Comparison of ENCODE assay signal across 21 mouse cellular contexts in genomic region chr4:57789118-57789517, GRCm38 (mm10).
A peak's percentile ranks its signal among the peaks of the same experiment; 100 is the strongest.
DNase-seq lines count a peak whose midpoint lies in the region; ATAC-seq and TF ChIP-seq lines count a peak whose summit lies in the region.
"Had no signal": no experiment of that assay in that cellular context is flagged by ENCODE, and none has a peak within 500 bp of the region (broad histone marks: within the 10 kb centered on the region; RNA-seq: fewer than 3 reads in every experiment).

No protein-coding gene starts in this region.

- no peaks in the 10 kb centered on the region for H3K9me3 ChIP-seq in heart, embryonic 13.5 days
- no peaks in the 10 kb centered on the region for H3K9me3 ChIP-seq in hindbrain, embryonic 10.5 days
- no peaks in the 10 kb centered on the region for H3K9me3 ChIP-seq in hindbrain, embryonic 16.5 days (ENCODE audit: control insufficient read depth, low read length)
- no peaks in the 10 kb centered on the region for H3K9me3 ChIP-seq in ES-Bruce4 (replicated peaks; ENCODE audit: control insufficient read depth, insufficient read depth, low read length, poor library complexity, severe bottlenecking)
- H3K9me3 ChIP-seq in hindbrain, embryonic 13.5 days, result no peaks in the 10 kb centered on the region
- H3K9me3 ChIP-seq: embryonic facial prominence, embryonic 10.5 days; embryonic facial prominence, embryonic 15.5 days; forebrain, embryonic 12.5 days; hindbrain, embryonic 15.5 days; intestine, embryonic 15.5 days; limb, embryonic 13.5 days; midbrain, embryonic 12.5 days had no signal

- H3K9ac ChIP-seq in heart, embryonic 13.5 days, result peak overlapping the region; percentile 24; the same call in 1 of the 2 replicates
- no peak overlapping the region for H3K9ac ChIP-seq in hindbrain, embryonic 16.5 days (ENCODE audit: low read depth, low read length)
- H3K9ac ChIP-seq in ES-Bruce4 (ENCODE audit: low read depth, poor library complexity, severe bottlenecking), result no peak overlapping the region
- H3K9ac ChIP-seq in hindbrain, embryonic 13.5 days, result no peak overlapping the region
- H3K9ac ChIP-seq: embryonic facial prominence, embryonic 15.5 days; forebrain, embryonic 12.5 days; forebrain, postnatal 0 days; hindbrain, embryonic 15.5 days; intestine, embryonic 15.5 days; limb, embryonic 13.5 days; midbrain, embryonic 12.5 days had no signal

- H3K4me1 ChIP-seq in heart, embryonic 13.5 days, result peaks cover 56% of the 10 kb centered on the region
- H3K4me1 ChIP-seq in hindbrain, embryonic 10.5 days (replicated peaks), result peaks cover 42% of the 10 kb centered on the region
- H3K4me1 ChIP-seq in hindbrain, embryonic 16.5 days (ENCODE audit: control insufficient read depth, insufficient read depth, low read depth, low read length), result no peaks in the 10 kb centered on the region
- peaks cover 5% of the 10 kb centered on the region for H3K4me1 ChIP-seq in ES-Bruce4 (ENCODE audit: control insufficient read depth, insufficient read depth, low read length)
- H3K4me1 ChIP-seq in hindbrain, embryonic 13.5 days (replicated peaks), result peaks cover 11% of the 10 kb centered on the region
- H3K4me1 ChIP-seq: embryonic facial prominence, embryonic 15.5 days had no signal

- H3K36me3 ChIP-seq in heart, embryonic 13.5 days, result peaks cover 5% of the 10 kb centered on the region
- H3K36me3 ChIP-seq in hindbrain, embryonic 10.5 days, result no peaks in the 10 kb centered on the region
- no peaks in the 10 kb centered on the region for H3K36me3 ChIP-seq in hindbrain, embryonic 16.5 days (ENCODE audit: control insufficient read depth, insufficient read depth, low read length)
- no peaks in the 10 kb centered on the region for H3K36me3 ChIP-seq in ES-Bruce4 (ENCODE audit: control insufficient read depth, insufficient read depth, low read length, poor library complexity, severe bottlenecking)
- no peaks in the 10 kb centered on the region for H3K36me3 ChIP-seq in hindbrain, embryonic 13.5 days
- H3K36me3 ChIP-seq: embryonic facial prominence, embryonic 10.5 days; embryonic facial prominence, embryonic 15.5 days; forebrain, embryonic 12.5 days; hindbrain, embryonic 15.5 days; intestine, embryonic 15.5 days; limb, embryonic 13.5 days; midbrain, embryonic 12.5 days had no signal

- no peaks in the 10 kb centered on the region for H3K27me3 ChIP-seq in heart, embryonic 13.5 days (replicated peaks)
- H3K27me3 ChIP-seq in hindbrain, embryonic 10.5 days (ENCODE audit: insufficient read depth, poor library complexity, severe bottlenecking), result peaks cover 2% of the 10 kb centered on the region; the same call in 1 of the 2 replicates
- no peaks in the 10 kb centered on the region for H3K27me3 ChIP-seq in hindbrain, embryonic 16.5 days (replicated peaks; ENCODE audit: control insufficient read depth, insufficient read depth, low read length)
- H3K27me3 ChIP-seq in ES-Bruce4 (ENCODE audit: control insufficient read depth, insufficient read depth, low read length, poor library complexity, severe bottlenecking), result no peaks in the 10 kb centered on the region; the same call in 1 of the 2 replicates
- H3K27me3 ChIP-seq in hindbrain, embryonic 13.5 days, result no peaks in the 10 kb centered on the region
- H3K27me3 ChIP-seq: embryonic facial prominence, embryonic 15.5 days; hindbrain, embryonic 15.5 days; intestine, embryonic 15.5 days had no signal

- TF ChIP-seq EP300 in ES-Bruce4 (IDR thresholded peaks at IDR 0.05; ENCODE audit: insufficient read depth, low read depth, low read length), result no peak

- TF ChIP-seq POLR2A in ES-Bruce4 (IDR thresholded peaks at IDR 0.05; ENCODE audit: insufficient read depth, low read length), result no peak

- peak overlapping the region; percentile 53 for H3K27ac ChIP-seq in heart, embryonic 13.5 days (replicated peaks)
- H3K27ac ChIP-seq in hindbrain, embryonic 10.5 days, result peak overlapping the region; percentile 66; the same call in 1 of the 2 replicates
- H3K27ac ChIP-seq in hindbrain, embryonic 16.5 days (ENCODE audit: low read depth, low read length), result no peak overlapping the region
- peak overlapping the region; percentile 49; the same call in 1 of the 2 replicates for H3K27ac ChIP-seq in ES-Bruce4 (ENCODE audit: insufficient read depth, low read length)
- H3K27ac ChIP-seq in hindbrain, embryonic 13.5 days, result 0 out of 2 replicates have a peak overlapping the region, but pooled peaks have one; percentile 35
- H3K27ac ChIP-seq: embryonic facial prominence, embryonic 15.5 days; forebrain, embryonic 12.5 days; hindbrain, embryonic 15.5 days; intestine, embryonic 15.5 days; limb, embryonic 13.5 days; midbrain, embryonic 12.5 days had no signal

- intact Hi-C loops in heart, postnatal 14 days (cut with DNase I), result no loop called here

- no peak for TF ChIP-seq CTCF in ES-Bruce4 (IDR thresholded peaks at IDR 0.05; ENCODE audit: low read depth, low read length)

- ATAC-seq in heart, embryonic 13.5 days (ENCODE audit: extremely low read depth, insufficient number of reproducible peaks, low FRiP score, low TSS enrichment), result no peak
- ATAC-seq in hindbrain, embryonic 16.5 days, result no peak
- ATAC-seq in hindbrain, embryonic 13.5 days (ENCODE audit: low FRiP score), result no peak
- no peak for ATAC-seq in megakaryocyte-erythroid progenitor cell, adult 5-6 weeks (replicated peaks; ENCODE audit: low FRiP score, low TSS enrichment, poor library complexity, severe bottlenecking)
- ATAC-seq: activated CD4-positive, CD25-positive, alpha-beta regulatory T cell, adult 4 months; forebrain, postnatal 0 days; intestine, embryonic 15.5 days had no signal

- no peak overlapping the region for H3K4me3 ChIP-seq in heart, embryonic 13.5 days
- no peak overlapping the region for H3K4me3 ChIP-seq in hindbrain, embryonic 10.5 days
- H3K4me3 ChIP-seq in hindbrain, embryonic 16.5 days (ENCODE audit: low read length), result no peak overlapping the region
- no peak overlapping the region for H3K4me3 ChIP-seq in ES-Bruce4 (ENCODE audit: low read depth, low read length)
- H3K4me3 ChIP-seq in hindbrain, embryonic 13.5 days, result no peak overlapping the region
- H3K4me3 ChIP-seq: embryonic facial prominence, embryonic 10.5 days; embryonic facial prominence, embryonic 15.5 days; forebrain, embryonic 12.5 days; hindbrain, embryonic 15.5 days; intestine, embryonic 15.5 days; limb, embryonic 13.5 days; midbrain, embryonic 12.5 days; myocyte had no signal

- no peak for DNase-seq in heart, postnatal 14 days
- no peak for DNase-seq in hindbrain, embryonic 10.5 days (ENCODE audit: low spot score)
- DNase-seq: adrenal gland, adult 8-10 months; cerebellum, adult 8-10 months; forebrain, postnatal 0 days; gastrocnemius, postnatal 10 days had no signal

- no peak overlapping the region; the same call in 1 of the 2 replicates for H3K4me2 ChIP-seq in heart, embryonic 13.5 days
- H3K4me2 ChIP-seq in hindbrain, embryonic 16.5 days (ENCODE audit: low read length), result no peak overlapping the region
- H3K4me2 ChIP-seq in hindbrain, embryonic 13.5 days, result no peak overlapping the region
- H3K4me2 ChIP-seq: embryonic facial prominence, embryonic 15.5 days; forebrain, embryonic 12.5 days; hindbrain, embryonic 15.5 days; intestine, embryonic 15.5 days; limb, embryonic 13.5 days; liver, embryonic 11.5 days; midbrain, embryonic 12.5 days had no signal
